Mouse (Mus musculus): Measurements from ENCODE around the gene Hdgfl3. TPM values are rescaled to one million over a fixed set of nuclear protein-coding genes. Genes with fewer than 3 reads are reported as not detected.
"Not testable (repeated sequence)": the region's sequence is repeated elsewhere in the genome, so short reads cannot be mapped to it uniquely, and the experiment has no call there.

Hdgfl3 gene
- total RNA-seq, 2 experiments from 2014 or later, result 76.0 to 76.9 TPM

DNA sequence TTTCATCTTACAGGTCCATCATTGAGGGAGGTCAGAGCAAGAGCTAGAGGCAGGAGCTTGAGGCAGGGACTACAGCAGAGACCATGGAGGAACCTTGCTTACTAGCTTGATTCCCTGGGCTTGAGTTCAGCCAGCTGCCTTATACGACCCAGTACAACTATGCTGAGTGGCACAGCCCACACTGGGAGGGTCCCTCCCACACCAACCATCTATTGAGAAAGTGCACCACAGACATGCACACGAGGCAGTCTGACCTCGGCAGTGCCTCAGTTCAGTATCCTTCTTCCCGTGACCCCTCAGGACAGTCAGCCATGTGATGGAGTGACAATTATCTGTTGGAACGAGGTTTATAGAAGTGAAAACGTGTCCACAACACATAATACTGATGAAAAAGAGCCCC lies 94.5 kb downstream of the Hdgfl3 start:
- intact Hi-C loops (cut with DNase I), result no loop called here
- no peak for DNase-seq (ENCODE audit: low spot score in 2 of 2)

DNA sequence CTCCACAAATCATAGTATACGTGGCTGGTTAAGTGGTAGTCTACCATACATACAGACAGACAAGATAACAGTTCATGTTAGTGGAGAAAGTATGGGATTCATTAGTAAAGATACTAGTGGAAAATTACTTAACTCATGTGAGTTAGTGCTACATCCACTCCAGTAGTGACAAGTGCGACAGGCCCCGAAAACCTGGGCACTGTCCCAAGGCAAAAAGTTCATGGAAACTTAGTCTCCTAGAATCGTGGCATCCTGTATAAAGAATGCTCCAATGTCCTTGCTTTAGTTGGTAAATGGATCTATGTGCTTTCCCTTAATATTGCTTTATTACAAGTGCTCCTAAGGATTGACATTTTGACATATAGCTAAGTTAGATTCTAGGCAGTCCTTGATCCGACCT lies 96.5 kb downstream of the Hdgfl3 start:
- DNase-seq (ENCODE audit: low spot score in 2 of 2); intact Hi-C loops (cut with DNase I): not testable (repeated sequence)

DNA sequence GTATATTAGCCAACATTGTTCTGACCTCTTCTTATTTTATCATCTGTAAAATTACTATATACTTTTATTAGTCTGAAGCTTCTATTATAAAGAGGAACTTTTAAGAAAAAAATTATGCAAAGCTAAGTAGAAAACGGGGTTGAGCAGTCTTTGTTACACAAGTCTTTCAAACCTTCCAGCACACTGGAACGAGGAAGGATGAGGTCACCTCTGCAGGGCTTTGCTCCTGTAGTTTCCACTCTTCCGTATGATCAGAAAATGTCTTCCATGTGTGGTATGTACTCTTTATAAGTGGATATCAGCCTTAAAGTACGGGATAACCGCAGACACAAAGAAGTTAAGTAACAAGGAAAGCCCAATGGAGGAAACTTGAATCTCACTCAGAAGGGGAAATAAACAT lies 98.8 kb downstream of the Hdgfl3 start:
- intact Hi-C loops (cut with DNase I), result no loop called here
- DNase-seq (ENCODE audit: low spot score in 2 of 2), result no peak

DNA sequence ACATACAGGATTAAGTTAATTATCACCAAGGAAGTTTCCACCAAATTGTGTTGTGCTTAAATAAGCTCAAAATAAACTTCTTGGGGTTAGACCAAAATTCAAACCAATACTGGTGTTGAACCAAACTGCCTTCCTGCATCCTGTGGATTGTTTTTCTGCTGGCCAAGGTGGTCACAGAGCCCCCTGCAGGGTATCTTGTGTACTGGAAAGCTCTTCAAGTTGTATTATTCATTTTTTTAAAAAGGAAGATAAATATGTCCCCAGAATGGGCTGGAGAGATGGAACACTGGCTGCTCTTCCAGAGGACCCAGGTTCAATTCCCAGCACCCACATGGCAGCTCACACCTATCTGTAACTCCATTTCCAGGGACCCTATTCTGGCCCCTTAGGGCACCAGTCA lies 99.4 kb downstream of the Hdgfl3 start:
- DNase-seq (ENCODE audit: low spot score in 2 of 2), result no peak
- intact Hi-C loops (cut with DNase I), result no loop called here

Other genes with a start within 250 kb of the Hdgfl3 start
- 10 to 100 TPM; 64.3 to 73.2 TPM for gene Homer2, start 226.9 kb downstream of the Hdgfl3 start, total RNA-seq (2021)
- gene Ramac, start 171.5 kb downstream of the Hdgfl3 start, total RNA-seq (2021), result 10 to 100 TPM; 77.3 to 80.7 TPM
- 10 to 100 TPM; 22.3 to 27.0 TPM for gene 3110040N11Rik, start 145.0 kb downstream of the Hdgfl3 start, total RNA-seq (2021)
- 100 to 1,000 TPM; 113 to 124 TPM for gene Btbd1, start 105.0 kb downstream of the Hdgfl3 start, total RNA-seq (2021)
- not detected for gene Gm10160, start 78.7 kb downstream of the Hdgfl3 start, total RNA-seq (2021)
- 10 to 100 TPM; 28.4 to 36.9 TPM for gene Tm6sf1, start 75.5 kb downstream of the Hdgfl3 start, total RNA-seq (2021)
- gene Bnc1, start 57.8 kb upstream of the Hdgfl3 start, total RNA-seq (2021), result not detected
- 10 to 100 TPM; 53.3 to 59.8 TPM for gene Sh3gl3, start 239.4 kb upstream of the Hdgfl3 start, total RNA-seq (2021)

Measured in left cerebral cortex, postnatal 36 days (tissue).